Mouse (Mus musculus): ENCODE data around the gene Ryr2.

DNA sequence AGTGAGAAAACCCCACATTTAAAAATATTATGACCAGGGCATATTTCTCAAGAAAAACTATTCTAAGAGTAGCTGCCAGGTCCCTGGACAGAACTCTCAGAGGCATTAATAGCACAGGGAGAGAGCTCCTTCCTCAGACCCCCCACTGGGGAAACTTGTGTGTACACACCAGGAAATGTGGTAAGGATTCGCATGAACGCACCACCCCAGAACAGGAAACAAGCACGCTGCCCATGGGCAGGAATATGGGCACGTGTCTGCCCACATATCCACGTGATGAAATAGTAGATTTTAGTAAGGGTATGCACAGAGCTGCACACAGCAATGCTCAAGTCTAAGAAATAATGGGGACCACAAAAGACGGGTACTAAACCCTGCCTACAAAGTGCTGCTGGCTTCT lies 72.8 kb downstream of the Ryr2 start:
- TF ChIP-seq CTCF (IDR thresholded peaks at IDR 0.05) (no peak), POLR2A (IDR thresholded peaks at IDR 0.05; ENCODE audit: insufficient read depth, low read depth, low read length) (no peak)
